Mouse (Mus musculus): Measurements from ENCODE around the gene Dlgap3.

DNA sequence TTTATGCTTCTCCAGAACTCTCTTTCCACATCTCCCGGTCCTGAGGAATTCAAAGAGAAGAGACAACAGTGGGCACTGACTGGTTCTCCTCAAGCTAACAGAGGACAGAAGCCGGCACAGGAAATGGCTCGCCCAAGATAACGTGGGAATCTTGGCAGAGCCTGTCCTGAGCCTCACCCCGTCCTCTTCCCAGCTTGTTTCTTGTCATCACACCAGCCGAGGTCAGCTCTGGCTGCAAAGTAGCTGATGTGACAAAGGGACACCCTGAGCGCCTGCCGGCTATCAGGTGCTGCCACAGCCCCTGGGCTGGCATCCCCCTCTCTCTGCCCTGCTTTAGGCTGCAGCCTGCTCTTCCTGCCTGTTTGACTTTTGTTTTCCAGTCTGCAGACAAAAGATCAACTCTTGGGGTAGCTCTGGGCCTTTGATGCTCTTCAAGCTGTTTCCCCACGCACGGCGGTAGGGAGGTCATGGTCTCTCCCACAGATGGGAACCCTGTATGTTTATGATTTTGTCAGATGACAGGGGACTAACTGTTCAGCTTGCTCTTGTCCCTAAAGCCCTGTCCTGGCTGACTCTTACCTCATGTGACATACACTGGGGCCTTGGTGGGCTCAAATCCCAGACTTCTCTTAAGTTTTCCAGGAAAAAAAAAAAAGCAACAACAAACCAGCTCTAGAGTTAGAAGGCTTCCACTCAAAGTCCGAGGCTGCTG lies 89.3 kb downstream of the Dlgap3 start:
- TF ChIP-seq CTCF (IDR thresholded peaks at IDR 0.05; ENCODE audit: insufficient read depth, low read depth, low read length): no peak
- TF ChIP-seq POLR2A (IDR thresholded peaks at IDR 0.05; ENCODE audit: insufficient read depth, low read depth, low read length): no peak
